Mouse (Mus musculus) kidney, postnatal 0 days (tissue): ENCODE data around the gene Mex3b. TPM values are rescaled to one million over a fixed set of nuclear protein-coding genes. Genes with fewer than 3 reads are reported as not detected.
A peak's percentile ranks its signal among the peaks of the same experiment; 100 is the strongest.

Experiments used
- ATAC-seq: fragments of 200-750 bp; cut with Nextera tagmentation; replicated peaks from 2 replicates; pipeline ENCODE4 v1.8.0; 2017; ENCODE audit warnings: low read depth, moderate number of reproducible peaks, moderate TSS enrichment, moderate library complexity; ENCODE audit not compliant: low FRiP score
- DNase-seq: peaks from one replicate; pipeline ENCODE4 v3.0.0-alpha.2; 2016; ENCODE audit warnings: low spot score
- H3K27ac ChIP-seq: fragments of 300-500 bp; sonication (generic); 2 replicates; pipeline ENCODE4 v1.5.1; 2014; ENCODE audit warnings: mild to moderate bottlenecking
- H3K27me3 ChIP-seq: fragments of 300-500 bp; sonication (generic); 2 replicates; pipeline ENCODE4 v1.6.1; 2014; ENCODE audit warnings: low read length, mixed read lengths; ENCODE audit not compliant: insufficient read depth
- H3K36me3 ChIP-seq: fragments of 300-500 bp; sonication (generic); 2 replicates; pipeline ENCODE4 v1.6.1; 2014; ENCODE audit warnings: low read length, mixed read lengths; ENCODE audit not compliant: insufficient read depth
- H3K4me1 ChIP-seq: fragments of 300-500 bp; sonication (generic); replicated peaks from 2 replicates; pipeline ENCODE4 v1.6.1; 2014; ENCODE audit warnings: antibody characterized with exemption, low read length, mixed read lengths; ENCODE audit not compliant: insufficient read depth
- H3K4me2 ChIP-seq: fragments of 300-500 bp; sonication (generic); 2 replicates; pipeline ENCODE4 v1.6.1; 2014; ENCODE audit warnings: mild to moderate bottlenecking, low read length, moderate library complexity, mixed read lengths
- H3K4me3 ChIP-seq: fragments of 300-500 bp; sonication (generic); replicated peaks from 2 replicates; pipeline ENCODE4 v1.5.1; 2014; ENCODE audit warnings: low read depth, low read length
- H3K9ac ChIP-seq: fragments of 300-500 bp; sonication (generic); 2 replicates; pipeline ENCODE4 v1.6.1; 2014; ENCODE audit warnings: low read depth, low read length
- H3K9me3 ChIP-seq: fragments of 300-500 bp; sonication (generic); replicated peaks from 2 replicates; pipeline ENCODE4 v1.6.1; 2016; ENCODE audit warnings: low read length, inconsistent platforms, mixed read lengths
- CTCF ChIP-seq: IDR thresholded peaks from 2 replicates; pipeline ENCODE4 v1.5.1; 2016; ENCODE audit warnings: antibody characterized with exemption, low read depth, mild to moderate bottlenecking, moderate library complexity
- WGBS: fragments of 180-500 bp; shearing (Covaris S2); extraction: QIAGEN DNeasy Blood & Tissue Kit; methylation state at CpG from one replicate; pipeline ENCODE4 v1.1.7; 2014; 5-methylcytosine and 5-hydroxymethylcytosine counted together
- polyA plus RNA-seq: library from polyadenylated mRNA; unstranded; fragments of >200 nt; fragmentation: Nextera tagmentation; extraction: Ambion mirVana; gene quantifications from 2 replicates; pipeline ENCODE4 v1.2.1, GENCODE M21; 2015

Mex3b gene
- polyA plus RNA-seq, 1 experiment from 2014 or later, result 11.3 TPM

- H3K27me3 ChIP-seq, result no peaks in the 10 kb centered on the region
- no peak for DNase-seq
- no peak overlapping the region for H3K27ac ChIP-seq
- H3K4me1 ChIP-seq, result no peaks in the 10 kb centered on the region
- TF ChIP-seq CTCF, result no peak
- WGBS, result 49% methylated on average over 3 of the region's 3 CpGs
- no peak overlapping the region for H3K4me3 ChIP-seq
- no peak for ATAC-seq
- H3K9ac ChIP-seq, result no peak overlapping the region
- no peak overlapping the region for H3K4me2 ChIP-seq
- no peaks in the 10 kb centered on the region for H3K36me3 ChIP-seq
- no peaks in the 10 kb centered on the region for H3K9me3 ChIP-seq
These were observed 37.6 kb upstream of the Mex3b start for GRCm38 (mm10) chr7:82829516-82829915.

GRCm38 (mm10) chr7:82834471-82834870 is 32.7 kb upstream of the Mex3b start:
- Histone ChIP-seq H3K4me1 (no peaks in the 10 kb centered on the region), H3K4me3 (no peak overlapping the region), H3K9me3 (no peaks in the 10 kb centered on the region), H3K9ac (no peak overlapping the region), H3K27me3 (no peaks in the 10 kb centered on the region), H3K27ac (no peak overlapping the region), H3K4me2 (no peak overlapping the region), H3K36me3 (no peaks in the 10 kb centered on the region)
- DNase-seq, result no peak
- TF ChIP-seq CTCF, result no peak
- no peak for ATAC-seq
- WGBS, result 81% methylated on average over 4 of the region's 4 CpGs

GRCm38 (mm10) chr7:82838414-82838813 is 28.7 kb upstream of the Mex3b start:
- Histone ChIP-seq H3K36me3 (no peaks in the 10 kb centered on the region), H3K4me1 (no peaks in the 10 kb centered on the region), H3K4me3 (no peak overlapping the region), H3K9me3 (no peaks in the 10 kb centered on the region), H3K27ac (no peak overlapping the region), H3K27me3 (no peaks in the 10 kb centered on the region), H3K9ac (no peak overlapping the region), H3K4me2 (no peak overlapping the region)
- TF ChIP-seq CTCF, result no peak
- ATAC-seq (no peak), DNase-seq (no peak)
- WGBS, result 55% methylated on average over 1 of the region's 1 CpGs

- no peak for TF ChIP-seq CTCF
These were observed 28.0 kb upstream of the Mex3b start for GRCm38 (mm10) chr7:82838965-82839675.

GRCm38 (mm10) chr7:82842222-82842920 is 24.8 kb upstream of the Mex3b start:
- Histone ChIP-seq H3K27ac (no peak overlapping the region), H3K4me2 (no peak overlapping the region), H3K27me3 (no peaks in the 10 kb centered on the region), H3K9ac (no peak overlapping the region), H3K36me3 (no peaks in the 10 kb centered on the region), H3K9me3 (no peaks in the 10 kb centered on the region), H3K4me3 (no peak overlapping the region), H3K4me1 (no peaks in the 10 kb centered on the region)
- no peak for DNase-seq
- peak; percentile 69; the same call in 1 of the 2 replicates for ATAC-seq
- WGBS, result 55% methylated on average over 10 of the region's 10 CpGs
- TF ChIP-seq CTCF, result no peak

More at GRCm38 (mm10) chr7:82838965-82839675, 28.0 kb upstream of the Mex3b start:
- no peak overlapping the region for H3K9ac ChIP-seq
- no peaks in the 10 kb centered on the region for H3K36me3 ChIP-seq
- no peaks in the 10 kb centered on the region for H3K9me3 ChIP-seq
- 33% methylated on average over 11 of the region's 11 CpGs for WGBS
- no peak overlapping the region for H3K4me2 ChIP-seq
- H3K4me3 ChIP-seq, result no peak overlapping the region
- peak; percentile 61 for DNase-seq
- ATAC-seq, result no peak
- no peaks in the 10 kb centered on the region for H3K4me1 ChIP-seq
- H3K27ac ChIP-seq, result no peak overlapping the region
- H3K27me3 ChIP-seq, result no peaks in the 10 kb centered on the region

GRCm38 (mm10) chr7:82850756-82851155 is 16.4 kb upstream of the Mex3b start:
- WGBS, result 95% methylated on average over 3 of the region's 3 CpGs
- H3K27ac ChIP-seq, result no peak overlapping the region
- H3K4me2 ChIP-seq, result no peak overlapping the region
- no peaks in the 10 kb centered on the region for H3K4me1 ChIP-seq
- H3K36me3 ChIP-seq, result no peaks in the 10 kb centered on the region
- H3K9ac ChIP-seq, result no peak overlapping the region
- no peaks in the 10 kb centered on the region for H3K9me3 ChIP-seq
- ATAC-seq (no peak), DNase-seq (no peak)
- no peak for TF ChIP-seq CTCF
- H3K4me3 ChIP-seq, result no peak overlapping the region
- H3K27me3 ChIP-seq, result no peaks in the 10 kb centered on the region
